Comparison of ENCODE assay signal across 9 mouse cellular contexts in the genomic region with DNA sequence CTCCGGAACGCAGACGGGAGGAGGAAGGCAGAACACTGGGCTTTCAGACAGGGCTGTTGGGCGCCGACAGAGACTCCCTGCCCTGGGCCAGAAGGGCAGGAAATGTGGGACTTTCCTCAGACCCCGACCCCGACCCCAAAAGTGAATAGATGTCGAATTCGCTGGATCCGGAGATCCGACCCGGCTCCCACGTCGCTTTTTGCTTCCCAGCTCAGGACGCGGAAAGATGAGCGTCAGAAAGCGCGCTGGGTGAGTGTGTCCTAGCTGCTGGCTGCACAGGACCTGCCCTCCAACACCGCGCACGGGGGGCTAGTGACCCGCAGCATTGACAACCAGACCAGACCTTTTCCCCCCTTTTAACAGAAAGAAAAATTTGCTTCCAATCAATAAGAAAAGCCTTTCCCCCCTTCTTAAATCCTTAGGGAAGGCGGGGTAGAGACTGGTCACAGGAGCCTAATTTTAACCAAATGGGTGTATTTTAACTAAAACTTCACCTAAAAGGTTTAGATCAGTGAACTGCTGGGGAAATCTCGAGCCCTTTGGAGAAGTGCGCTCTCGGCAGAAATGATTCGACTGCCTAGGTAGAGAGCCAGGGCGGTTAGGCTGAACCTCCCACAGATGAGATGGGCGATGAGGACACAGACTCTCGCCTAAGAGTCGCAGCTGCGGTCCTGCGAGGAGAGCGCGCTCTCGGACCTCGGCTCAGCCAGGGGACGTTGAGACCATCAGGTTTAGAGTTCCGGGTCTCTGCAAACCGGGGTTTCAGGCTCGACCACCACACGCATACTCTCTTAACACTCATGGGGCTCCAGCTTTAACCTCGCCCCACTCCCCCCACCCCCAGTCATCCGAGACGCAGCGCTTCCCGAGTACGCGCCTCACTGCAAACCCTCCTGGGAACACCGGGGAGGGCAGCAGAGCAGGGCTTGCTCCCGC. TPM values are rescaled to one million over a fixed set of nuclear protein-coding genes. Genes with fewer than 3 reads are reported as not detected.
DNase-seq lines count a peak whose midpoint lies in the region; ATAC-seq and TF ChIP-seq lines count a peak whose summit lies in the region.
"Had no signal": no experiment of that assay in that cellular context is flagged by ENCODE, and none has a peak within 500 bp of the region (broad histone marks: within the 10 kb centered on the region; RNA-seq: fewer than 3 reads in every experiment).

No protein-coding gene starts in this region.

- no peak for TF ChIP-seq POLR2A in small intestine, adult 2 months (IDR thresholded peaks at IDR 0.05; ENCODE audit: low read depth, low read length)
- TF ChIP-seq POLR2A in thymus, adult 2 months (IDR thresholded peaks at IDR 0.05; ENCODE audit: control insufficient read depth, extremely low read depth, insufficient read depth, low read length, poor library complexity) = no peak

- WGBS in lung, embryonic 14.5 days = under 1% methylated on average over 52 of the region's 52 CpGs
- under 1% methylated on average over 52 of the region's 52 CpGs for WGBS in forebrain, embryonic 10.5 days
- WGBS in limb, embryonic 11.5 days = under 1% methylated on average over 52 of the region's 52 CpGs
- WGBS in small intestine, adult 2 months = 3% methylated on average over 52 of the region's 52 CpGs
- WGBS in thymus, adult 2 months = 8% methylated on average over 52 of the region's 52 CpGs

- peak overlapping the region; percentile 33 for H3K4me3 ChIP-seq in lung, embryonic 14.5 days (ENCODE audit: low read depth, low read length)
- H3K4me3 ChIP-seq in forebrain, embryonic 10.5 days = peak overlapping the region; percentile 66
- peak overlapping the region; percentile 27 for H3K4me3 ChIP-seq in limb, embryonic 11.5 days (ENCODE audit: low read depth, low read length)
- peak overlapping the region; percentile 7 for H3K4me3 ChIP-seq in small intestine, adult 2 months (ENCODE audit: low read depth, low read length)
- no peak overlapping the region for H3K4me3 ChIP-seq in thymus, adult 2 months (ENCODE audit: control insufficient read depth, insufficient read depth, low read length)

- peaks cover 77% of the 10 kb centered on the region for H3K27me3 ChIP-seq in lung, embryonic 14.5 days (ENCODE audit: insufficient read depth, low read length)
- peaks cover 90% of the 10 kb centered on the region for H3K27me3 ChIP-seq in forebrain, embryonic 10.5 days (ENCODE audit: poor library complexity, severe bottlenecking)
- H3K27me3 ChIP-seq in limb, embryonic 11.5 days (ENCODE audit: control insufficient read depth, insufficient read depth, low read length) = peaks cover 68% of the 10 kb centered on the region
- peaks cover 46% of the 10 kb centered on the region for H3K27me3 ChIP-seq in small intestine, adult 2 months (ENCODE audit: control insufficient read depth, insufficient read depth, low read length)
- H3K27me3 ChIP-seq in thymus, adult 2 months (ENCODE audit: control insufficient read depth, insufficient read depth, low read length) = peaks cover 18% of the 10 kb centered on the region; the same call in 1 of the 2 replicates

- H3K36me3 ChIP-seq in lung, embryonic 14.5 days (ENCODE audit: insufficient read depth) = no peaks in the 10 kb centered on the region
- H3K36me3 ChIP-seq in forebrain, embryonic 10.5 days (replicated peaks) = no peaks in the 10 kb centered on the region
- H3K36me3 ChIP-seq in limb, embryonic 11.5 days (ENCODE audit: control insufficient read depth, insufficient read depth, low read length) = no peaks in the 10 kb centered on the region
- no peaks in the 10 kb centered on the region; the same call in 1 of the 2 replicates for H3K36me3 ChIP-seq in small intestine, adult 2 months (ENCODE audit: control insufficient read depth, insufficient read depth, low read length)
- H3K36me3 ChIP-seq in thymus, adult 2 months (ENCODE audit: control insufficient read depth, insufficient read depth, low read length) = no peaks in the 10 kb centered on the region

- no peak overlapping the region for H3K27ac ChIP-seq in lung, embryonic 14.5 days (ENCODE audit: low read depth)
- H3K27ac ChIP-seq in forebrain, embryonic 10.5 days = no peak overlapping the region
- no peak overlapping the region for H3K27ac ChIP-seq in limb, embryonic 11.5 days (replicated peaks; ENCODE audit: low read depth, low read length)
- no peak overlapping the region for H3K27ac ChIP-seq in small intestine, adult 2 months (ENCODE audit: insufficient read depth, low read depth, low read length)
- no peak overlapping the region for H3K27ac ChIP-seq in thymus, adult 2 months (ENCODE audit: control insufficient read depth, insufficient read depth, low read length)

- TF ChIP-seq CTCF in lung, embryonic 14.5 days (IDR thresholded peaks at IDR 0.05; ENCODE audit: low read depth) = no peak
- TF ChIP-seq CTCF in small intestine, adult 2 months (IDR thresholded peaks at IDR 0.05; ENCODE audit: extremely low read depth, insufficient read length, insufficient replicate concordance, low read depth, low read length) = no peak
- no peak for TF ChIP-seq CTCF in thymus, adult 2 months (IDR thresholded peaks at IDR 0.05; ENCODE audit: borderline replicate concordance, control insufficient read depth, extremely low read depth, insufficient read depth, low read length, poor library complexity)

- no peak for ATAC-seq in lung, embryonic 14.5 days (ENCODE audit: insufficient read depth)
- no peak for ATAC-seq in limb, embryonic 11.5 days (ENCODE audit: insufficient number of reproducible peaks, low FRiP score, low TSS enrichment, low read depth)

- H3K9ac ChIP-seq in lung, embryonic 14.5 days = no peak overlapping the region
- H3K9ac ChIP-seq in limb, embryonic 11.5 days (ENCODE audit: low read length) = no peak overlapping the region

- peaks cover 6% of the 10 kb centered on the region; the same call in 1 of the 2 replicates for H3K4me1 ChIP-seq in lung, embryonic 14.5 days (ENCODE audit: insufficient read depth)
- H3K4me1 ChIP-seq in forebrain, embryonic 10.5 days = peaks cover 62% of the 10 kb centered on the region
- peaks cover 14% of the 10 kb centered on the region for H3K4me1 ChIP-seq in limb, embryonic 11.5 days (ENCODE audit: control insufficient read depth, insufficient read depth, low read length)
- H3K4me1 ChIP-seq in small intestine, adult 2 months (ENCODE audit: control insufficient read depth, insufficient read depth, insufficient read length, low read length) = peaks cover 2% of the 10 kb centered on the region; the same call in 1 of the 2 replicates
- peaks cover 18% of the 10 kb centered on the region for H3K4me1 ChIP-seq in thymus, adult 2 months (replicated peaks; ENCODE audit: control insufficient read depth, insufficient read depth, low read length)

- H3K9me3 ChIP-seq in lung, embryonic 14.5 days (ENCODE audit: low read depth, low read length) = no peaks in the 10 kb centered on the region
- H3K9me3 ChIP-seq in forebrain, embryonic 10.5 days = no peaks in the 10 kb centered on the region
- no peaks in the 10 kb centered on the region for H3K9me3 ChIP-seq in limb, embryonic 11.5 days (ENCODE audit: control insufficient read depth, low read length)

- H3K4me2 ChIP-seq in lung, embryonic 14.5 days = peak overlapping the region; percentile 94
- H3K4me2 ChIP-seq in limb, embryonic 11.5 days (ENCODE audit: low read depth, severe bottlenecking) = peak overlapping the region; percentile 97

- DNase-seq in lung, embryonic 14.5 days = peak; percentile 32
- DNase-seq in lung, postnatal 25 days (ENCODE audit: low spot score) = no peak
- peak; percentile 47 for DNase-seq in forebrain, embryonic 10.5 days (ENCODE audit: extremely low spot score, low spot score)
- DNase-seq in limb, embryonic 11.5 days (ENCODE audit: low spot score) = peak; percentile 66
- no peak for DNase-seq in thymus, adult 2 months
- DNase-seq in testis, postnatal 10 days (ENCODE audit: low spot score) = no peak
- no peak for DNase-seq in cerebellum, postnatal 36 days

RNA-seq across cellular contexts. Expression of a gene that starts 1.8 kb away (rescaled TPM):
- 2.8 and 3.4 TPM in 2 replicates for polyA plus RNA-seq in lung, embryonic 14.5 days (2014; fragmentation: Nextera tagmentation; extraction: Ambion mirVana)
- 2.0 and 2.3 TPM in 2 replicates for polyA plus RNA-seq in forebrain, embryonic 10.5 days (2016; fragmentation: Nextera tagmentation; extraction: Ambion mirVana)
- polyA plus RNA-seq in limb, embryonic 11.5 days (2014; fragmentation: Nextera tagmentation; extraction: Ambion mirVana) = 5.4 and 6.5 TPM in 2 replicates
- 33.5 and 65.6 TPM in 2 replicates for polyA plus RNA-seq in small intestine, adult 2 months (2012; rRNA removed)
- 18.3 and 22.3 TPM in 2 replicates for polyA plus RNA-seq in thymus, adult 2 months (2012; rRNA removed)

RNA-seq across cellular contexts. Expression of a gene that starts 34.7 kb away (rescaled TPM):
- polyA plus RNA-seq in lung, embryonic 14.5 days (2014; fragmentation: Nextera tagmentation; extraction: Ambion mirVana) = 0.70 TPM in 1 of 2 replicates, not detected in the other
- polyA plus RNA-seq in forebrain, embryonic 10.5 days (2016; fragmentation: Nextera tagmentation; extraction: Ambion mirVana) = not detected in 2 replicates
- polyA plus RNA-seq in limb, embryonic 11.5 days (2014; fragmentation: Nextera tagmentation; extraction: Ambion mirVana) = 0.21 TPM in 1 of 2 replicates, not detected in the other
- polyA plus RNA-seq in small intestine, adult 2 months (2012; rRNA removed) = 0.13 and 0.65 TPM in 2 replicates
- 0.29 and 0.44 TPM in 2 replicates for polyA plus RNA-seq in thymus, adult 2 months (2012; rRNA removed)
- polyA plus RNA-seq: gonadal fat pad, adult 2 months had no signal

Comparison
In these comparisons a context has a peak if more than half of its experiments do, and no peak if none do; other contexts are left out.
1. DNase-seq: peak in lung, embryonic 14.5 days (single experiment), forebrain, embryonic 10.5 days (single experiment) and limb, embryonic 11.5 days (single experiment); none in lung, postnatal 25 days (single experiment), thymus, adult 2 months (single experiment), testis, postnatal 10 days (single experiment) and cerebellum, postnatal 36 days (0 of 2).